Mouse (Mus musculus) erythroblast, adult 5-6 weeks (primary cell): ENCODE data around the gene Cd83. TPM values are rescaled to one million over a fixed set of nuclear protein-coding genes. Genes with fewer than 3 reads are reported as not detected.

Experiments
- ATAC-seq: replicated peaks from 2 replicates; pipeline ENCODE4 v1.8.0; 2016; ENCODE audit warnings: moderate number of reproducible peaks, mild to moderate bottlenecking, moderate TSS enrichment, inconsistent platforms; ENCODE audit not compliant: poor library complexity, low FRiP score, severe bottlenecking
- total RNA-seq, 2 experiments: library from RNA; stranded (forward) in 1 of 2; stranded (reverse) in 1 of 2; fragments of 150-400 nt in 1 of 2; fragments of 200-764, 138-1000 nt in 1 of 2; gene quantifications; 2 replicates each; pipeline versions ENCODE4 v1.2.3 to v1.2.4; 2015 to 2017; ENCODE audit warnings: low replicate concordance in 2 of 2

Gene Cd83
- total RNA-seq, 2 experiments from 2014 or later, result 0.77 TPM; not detected in 1

DNA sequence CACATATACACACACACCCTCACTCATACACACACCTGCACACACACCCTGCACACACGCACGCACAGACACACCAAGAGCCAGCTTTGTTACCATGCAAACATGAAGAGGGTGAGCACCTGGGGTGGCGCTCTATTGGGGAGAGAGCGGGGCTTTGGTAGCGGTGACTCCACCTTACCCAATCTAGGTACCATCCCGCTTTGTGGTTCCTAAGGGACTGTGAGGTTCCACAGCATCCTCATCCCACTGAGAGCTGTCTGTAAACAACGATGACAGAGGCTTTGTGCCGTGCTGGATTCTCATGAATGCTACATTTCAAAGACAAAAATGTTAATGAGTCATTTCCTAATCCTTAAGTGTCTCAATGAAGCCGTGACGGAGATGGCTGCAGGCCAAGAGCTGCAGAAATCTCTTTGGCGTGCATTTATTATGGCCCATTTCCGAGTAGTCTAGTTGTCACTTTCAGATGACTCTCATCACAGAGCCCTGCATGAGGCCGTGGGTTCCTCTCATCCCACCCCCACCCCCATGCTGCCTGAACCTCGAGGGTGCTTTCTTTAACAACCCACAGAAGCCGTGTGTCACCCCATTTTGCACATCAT, 10.5 kb upstream of the Cd83 start:
- ATAC-seq, result no peak

DNA sequence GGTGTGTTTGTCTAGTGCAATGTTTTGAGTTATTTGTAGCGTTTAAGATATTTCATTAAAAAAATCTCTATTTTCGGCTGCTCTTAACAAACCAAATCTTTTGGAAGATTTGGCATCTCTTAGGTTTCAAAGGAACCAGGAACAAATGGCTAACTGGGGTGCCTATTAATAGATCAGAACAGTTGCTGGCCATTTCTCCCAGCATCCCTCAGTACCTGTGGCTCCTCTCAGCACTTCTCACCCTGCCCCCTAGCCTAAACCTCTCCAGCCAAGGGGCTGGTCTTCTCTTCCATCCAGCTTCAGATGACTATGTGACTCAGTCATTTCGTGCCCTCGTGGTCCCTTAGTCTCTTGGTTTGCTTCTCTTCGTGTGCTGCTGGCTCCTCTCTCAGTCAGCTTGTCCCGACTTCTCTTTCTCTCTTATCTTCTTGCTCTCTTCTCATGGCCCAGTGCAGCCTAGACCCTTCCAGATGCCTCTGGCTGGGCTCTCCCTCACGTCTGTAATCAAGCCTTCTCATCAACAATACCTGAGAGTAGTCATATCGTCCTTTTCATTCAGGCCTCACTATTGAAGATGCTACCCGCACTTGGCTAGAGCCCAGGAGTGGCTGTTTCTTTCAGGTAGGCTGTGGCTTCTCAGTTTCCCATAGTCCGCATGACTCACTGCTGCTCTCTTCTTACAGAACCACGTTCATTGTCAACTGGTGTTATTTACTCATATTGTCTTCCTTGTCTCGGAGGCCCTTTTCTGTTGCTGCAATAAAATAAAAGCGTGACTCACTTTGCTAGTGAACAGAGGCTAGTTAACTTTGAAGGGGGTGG, 9.8 kb upstream of the Cd83 start:
- no peak for ATAC-seq

DNA sequence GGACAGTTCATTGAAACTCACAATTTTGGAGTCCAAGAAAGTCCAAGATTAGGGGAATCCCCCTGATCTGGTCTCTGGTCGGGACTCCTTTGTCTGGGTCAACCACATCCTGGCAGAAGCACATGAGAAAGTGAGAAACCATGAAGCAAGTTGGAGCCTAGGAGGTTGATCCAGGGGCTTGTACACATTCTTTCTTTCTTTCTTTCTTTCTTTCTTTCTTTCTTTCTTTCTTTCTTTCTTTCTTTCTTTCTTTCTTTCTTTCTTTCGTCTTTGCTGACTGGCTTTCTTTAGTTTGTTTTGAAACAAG, 9.2 kb upstream of the Cd83 start:
- ATAC-seq, result no peak

DNA sequence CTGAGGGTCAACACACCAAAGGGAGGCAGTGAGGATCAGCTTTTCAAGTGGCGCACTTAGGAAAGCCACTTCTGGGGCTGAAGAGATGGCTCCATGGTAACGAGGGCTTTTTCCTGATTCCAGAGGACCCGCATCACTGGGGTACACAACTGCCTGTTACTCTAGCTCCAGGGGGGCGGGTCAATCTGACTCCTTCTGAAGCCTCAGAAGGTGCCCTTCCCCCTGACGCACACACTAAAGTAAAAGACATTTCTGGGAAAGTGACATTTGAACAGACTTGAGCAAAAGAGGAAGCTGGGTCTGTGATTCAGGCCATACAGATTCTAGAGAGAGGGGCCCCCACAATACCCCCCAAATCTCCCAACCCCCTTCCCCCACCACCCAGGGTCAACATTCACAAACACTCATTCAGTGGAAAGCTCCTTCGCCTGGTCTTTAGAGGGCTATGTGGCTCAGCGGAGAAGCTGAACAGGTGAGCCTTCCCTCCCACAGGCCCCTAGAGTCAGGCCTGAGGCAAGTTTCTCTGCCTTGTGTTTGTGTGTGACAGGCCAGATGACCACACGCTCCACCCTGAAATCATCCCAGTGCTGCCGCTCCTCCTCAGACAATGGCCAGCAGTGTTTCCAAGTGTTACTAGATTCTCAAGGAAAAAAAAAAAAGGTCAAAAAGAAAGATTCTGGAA, 7.1 kb upstream of the Cd83 start:
- no peak for ATAC-seq

DNA sequence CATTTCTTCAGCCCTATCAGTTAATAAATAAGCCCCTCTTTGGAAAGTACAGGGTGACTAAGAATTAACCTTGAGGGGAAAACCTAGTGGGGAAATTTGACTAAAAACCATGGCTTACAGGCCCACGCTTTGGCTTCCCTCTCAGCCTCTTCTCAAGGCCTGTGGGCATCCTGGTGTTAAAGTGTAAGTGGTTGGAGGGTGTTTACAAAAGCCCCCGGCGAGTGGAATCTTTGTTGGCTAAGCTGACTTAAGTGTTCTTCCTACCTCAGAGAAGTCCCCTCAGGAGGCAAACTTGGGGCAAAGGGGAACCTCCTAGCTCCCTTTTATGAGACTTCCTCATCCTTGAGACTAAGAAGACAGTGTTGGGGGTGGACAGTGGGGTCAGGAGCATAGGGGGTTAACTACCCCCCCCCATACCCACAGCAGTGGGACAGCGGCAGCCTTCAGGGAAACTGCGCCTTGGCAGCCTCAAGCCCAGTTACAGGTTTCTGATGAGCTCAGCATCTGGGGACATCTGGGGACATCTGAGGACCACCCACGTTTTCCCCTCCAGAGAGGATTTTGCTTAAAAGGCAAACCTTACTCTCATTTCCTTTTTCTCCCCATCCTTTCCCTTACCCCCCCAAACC, 6.4 kb upstream of the Cd83 start:
- ATAC-seq, result no peak

DNA sequence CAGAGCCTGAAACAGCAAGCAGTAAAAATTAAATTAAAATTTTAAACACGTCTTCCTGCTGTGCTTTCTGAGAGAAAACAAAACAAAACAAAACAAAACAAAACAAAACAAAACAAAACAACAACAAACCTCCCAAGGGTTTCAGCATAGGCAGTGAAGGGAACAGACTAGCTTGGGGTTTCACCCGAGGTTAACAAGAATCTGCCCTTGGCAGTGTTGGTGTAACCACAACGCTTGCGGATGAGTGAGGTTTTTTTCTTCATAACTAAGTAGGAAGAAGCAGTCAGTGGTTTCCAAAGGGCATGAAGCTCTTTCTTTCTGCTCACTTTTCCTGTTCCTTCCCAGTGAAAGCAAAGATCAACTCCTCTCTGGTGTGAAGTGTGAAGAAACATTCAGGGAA, 5.6 kb upstream of the Cd83 start:
- no peak for ATAC-seq

DNA sequence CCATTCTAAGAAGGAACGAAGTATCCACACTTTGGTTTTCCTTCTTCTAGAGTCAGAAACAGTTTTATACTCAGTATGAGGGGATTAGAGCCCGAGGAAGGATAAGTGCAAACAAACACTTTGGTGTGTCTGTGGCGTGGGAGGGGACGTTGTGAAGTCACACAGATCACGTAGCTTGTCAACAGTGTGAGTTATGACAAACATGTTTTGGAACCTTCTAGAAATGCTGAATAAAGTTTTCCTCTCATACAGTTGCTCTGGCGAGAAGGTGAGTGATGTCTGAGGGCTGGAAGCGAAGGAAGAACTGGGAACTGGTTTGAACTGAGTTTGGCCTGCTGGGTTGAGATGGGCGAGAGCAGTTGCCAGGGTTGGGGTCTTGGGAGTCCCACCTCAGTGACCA, 4.5 kb upstream of the Cd83 start:
- ATAC-seq, result no peak

DNA sequence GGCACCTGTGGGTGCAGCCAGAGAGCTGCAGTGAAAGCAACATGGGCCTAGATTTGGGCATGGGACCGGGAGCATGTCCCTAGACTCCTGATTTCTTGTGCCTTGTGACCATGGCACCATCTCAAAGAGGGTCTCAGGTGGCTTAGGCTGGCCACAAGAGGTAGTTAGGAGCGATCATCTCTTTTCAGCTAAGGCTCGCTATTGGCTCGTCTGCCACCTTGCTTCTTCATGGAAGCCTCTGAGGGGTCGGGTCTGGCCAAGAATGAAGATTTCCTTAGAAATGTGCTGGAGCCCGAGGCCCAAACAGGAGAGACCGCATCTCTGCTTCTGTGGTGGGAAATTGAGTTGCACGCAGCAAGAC, 1.1 kb downstream of the Cd83 start:
- ATAC-seq, result no peak

DNA sequence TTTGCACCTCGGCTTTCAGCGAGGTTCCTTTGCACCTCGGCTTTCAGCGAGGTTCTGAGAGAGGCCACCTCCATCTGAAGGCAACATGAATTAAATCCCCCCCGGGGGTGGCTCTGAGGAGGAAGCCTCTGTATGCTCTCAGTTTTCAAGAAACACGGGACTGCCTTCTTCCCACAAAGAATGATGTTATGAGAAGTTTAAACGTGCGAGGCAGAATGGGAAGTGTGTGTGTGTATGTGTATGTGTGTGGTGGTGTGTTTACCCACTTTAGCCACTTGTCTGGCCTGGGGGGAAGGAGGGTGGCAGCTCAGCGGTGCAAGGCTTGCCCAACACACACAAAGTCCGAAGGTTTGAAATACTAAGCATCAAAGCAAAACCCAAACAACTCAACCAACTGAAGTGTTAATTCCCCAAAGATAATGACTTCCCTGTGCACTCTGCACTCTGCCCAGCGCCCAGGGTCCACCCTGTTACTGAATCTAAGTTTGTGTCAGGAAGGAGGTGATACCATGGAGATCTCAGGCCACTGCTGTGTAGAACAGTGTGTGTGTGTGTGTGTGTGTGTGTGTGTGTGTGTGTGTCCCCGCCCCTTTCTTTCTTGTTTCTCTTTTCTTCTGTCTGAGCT, 1.7 kb downstream of the Cd83 start:
- ATAC-seq, result no peak

DNA sequence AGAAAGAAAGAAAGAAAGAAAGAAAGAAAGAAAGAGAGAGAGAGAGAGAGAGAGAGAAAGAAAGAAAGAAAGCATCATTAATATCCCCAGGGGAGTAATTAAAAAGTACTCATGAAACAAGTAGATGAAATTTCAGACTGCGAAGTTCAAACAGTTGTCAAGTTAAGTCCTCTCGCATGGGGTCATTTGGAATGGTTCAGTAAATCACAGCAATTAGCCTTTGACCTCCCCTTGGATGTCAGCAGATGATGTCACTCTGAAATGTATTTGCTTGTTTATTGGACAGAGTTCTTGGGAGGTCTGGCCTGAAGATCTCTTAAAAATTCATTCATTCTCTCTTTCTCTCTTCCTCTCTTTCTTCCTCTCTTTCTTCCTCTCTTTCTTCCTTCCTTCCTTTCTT, 2.7 kb downstream of the Cd83 start:
- ATAC-seq, result no peak

DNA sequence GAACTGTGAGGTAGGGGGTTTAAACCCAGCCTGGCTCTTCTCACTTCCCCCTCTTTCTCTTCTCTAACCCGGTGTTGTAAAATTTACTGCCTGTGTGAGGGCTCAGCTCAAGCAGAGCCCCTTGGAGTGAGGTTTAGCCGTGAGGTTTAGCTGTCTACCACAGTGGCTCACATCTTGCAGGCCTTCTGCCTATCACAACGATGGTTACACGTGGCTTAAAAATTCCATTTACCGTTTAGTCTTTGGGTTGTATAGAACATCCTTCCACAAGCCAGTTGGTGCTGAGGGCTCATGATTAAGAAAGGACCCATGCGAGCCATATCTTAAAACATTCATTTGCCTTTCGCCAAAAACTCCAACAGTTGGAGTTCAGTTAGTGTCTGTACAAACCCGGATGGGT, 3.5 kb downstream of the Cd83 start:
- ATAC-seq, result no peak

DNA sequence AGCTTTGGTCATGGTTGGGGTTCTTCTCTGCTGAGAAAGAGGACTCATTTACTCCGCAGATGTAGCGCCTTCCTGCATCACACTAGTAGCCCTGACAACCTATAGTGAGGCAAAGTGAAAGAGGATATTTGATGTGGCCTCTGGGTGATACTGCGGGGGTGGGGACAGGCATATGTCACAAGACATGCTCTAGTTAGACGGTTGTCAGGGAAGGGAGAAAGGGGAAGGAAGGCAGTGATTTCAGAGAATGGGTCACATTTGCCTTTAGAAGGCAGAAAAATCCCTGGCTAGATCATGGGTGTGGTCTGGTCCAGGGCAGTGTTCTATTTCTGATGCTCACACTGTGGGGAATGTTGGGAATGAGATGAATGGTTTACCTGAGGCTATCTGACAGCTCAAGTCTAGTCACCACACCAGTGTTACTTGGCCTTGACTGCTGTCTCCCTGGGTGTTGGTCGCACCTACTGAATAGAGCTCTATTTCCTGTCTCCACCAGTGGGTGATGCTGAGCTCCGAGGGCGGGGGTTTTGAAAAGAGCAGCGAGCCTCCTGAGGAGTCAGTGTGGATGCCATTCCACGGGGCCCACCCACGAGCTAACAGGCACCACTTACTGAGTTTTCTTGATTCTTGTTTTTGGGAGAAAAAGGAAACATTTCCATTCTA, 4.5 kb downstream of the Cd83 start:
- no peak for ATAC-seq

DNA sequence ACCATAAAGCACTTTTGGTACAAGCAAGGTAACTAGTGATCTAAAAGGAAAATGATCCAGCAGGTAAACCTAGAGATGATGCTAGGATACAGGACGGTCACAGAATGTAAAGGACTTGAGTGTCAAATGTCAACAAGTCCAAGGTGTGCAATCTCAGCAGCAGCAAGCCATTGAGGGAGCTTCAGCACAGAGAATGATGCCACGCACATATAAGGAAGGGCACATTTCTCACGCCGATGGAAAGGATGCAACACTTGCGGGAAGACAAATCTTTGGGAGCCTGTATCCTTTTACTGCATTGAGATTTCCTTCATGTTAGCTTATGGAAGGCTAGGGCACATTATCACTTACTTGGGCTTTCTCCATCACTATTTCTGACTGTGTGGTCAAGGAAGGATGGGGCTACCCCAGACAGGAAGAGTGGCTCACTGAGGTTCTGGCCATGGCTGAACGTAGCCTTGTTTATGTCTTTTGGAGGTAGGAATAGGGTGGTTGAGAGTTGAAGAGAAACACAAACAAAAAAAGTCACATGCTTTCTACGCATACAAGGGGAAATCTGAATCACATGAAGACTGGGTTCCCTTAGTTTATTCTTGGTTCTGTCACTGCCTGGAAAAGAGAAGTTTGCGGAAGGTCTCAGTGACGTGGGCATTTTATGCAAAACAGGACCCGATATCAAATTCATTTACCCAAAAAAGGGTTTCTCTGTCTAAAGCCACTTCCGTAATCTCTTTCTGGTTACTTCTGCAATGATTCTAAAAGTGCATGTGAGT, 5.8 kb downstream of the Cd83 start:
- no peak for ATAC-seq

DNA sequence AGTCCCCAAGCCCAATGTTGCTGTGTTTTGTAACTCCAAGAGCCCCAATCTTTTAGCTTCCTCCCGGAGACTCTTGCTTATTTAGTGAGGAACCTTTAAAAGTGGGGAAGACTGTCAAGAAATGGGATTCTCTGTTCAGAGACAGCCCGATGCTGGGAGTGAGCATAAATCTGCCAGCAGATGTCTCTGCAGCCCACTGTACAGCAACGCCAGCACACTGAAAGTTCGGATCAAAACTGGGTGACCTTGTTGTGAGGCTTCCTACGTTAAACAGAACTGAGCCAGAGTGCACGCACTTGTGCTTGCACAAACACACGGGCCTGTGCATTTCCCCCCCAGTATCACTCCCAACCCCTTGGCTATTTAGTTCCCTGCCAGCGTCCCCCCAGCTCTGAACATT, 10.8 kb downstream of the Cd83 start:
- no peak for ATAC-seq

DNA sequence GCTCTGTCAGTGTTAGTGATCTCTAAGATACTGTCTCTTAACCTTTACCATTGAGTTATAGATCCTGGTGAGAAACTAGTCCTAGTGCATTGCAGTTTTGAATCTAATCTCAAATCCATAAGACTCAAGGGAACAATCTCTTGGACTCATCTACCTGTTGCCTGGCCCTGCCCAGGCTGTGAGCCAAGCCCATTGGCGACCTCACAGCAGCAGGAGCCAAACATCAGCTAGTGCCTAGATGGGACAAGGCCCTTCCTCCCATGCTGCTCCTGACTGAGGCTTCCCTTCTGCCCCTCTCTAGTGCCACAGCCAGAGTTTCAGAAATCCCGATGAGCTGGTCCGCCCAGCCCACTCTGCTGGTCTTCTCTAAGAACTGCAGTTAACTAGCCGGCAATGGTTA, 14.1 kb downstream of the Cd83 start:
- ATAC-seq, result no peak

DNA sequence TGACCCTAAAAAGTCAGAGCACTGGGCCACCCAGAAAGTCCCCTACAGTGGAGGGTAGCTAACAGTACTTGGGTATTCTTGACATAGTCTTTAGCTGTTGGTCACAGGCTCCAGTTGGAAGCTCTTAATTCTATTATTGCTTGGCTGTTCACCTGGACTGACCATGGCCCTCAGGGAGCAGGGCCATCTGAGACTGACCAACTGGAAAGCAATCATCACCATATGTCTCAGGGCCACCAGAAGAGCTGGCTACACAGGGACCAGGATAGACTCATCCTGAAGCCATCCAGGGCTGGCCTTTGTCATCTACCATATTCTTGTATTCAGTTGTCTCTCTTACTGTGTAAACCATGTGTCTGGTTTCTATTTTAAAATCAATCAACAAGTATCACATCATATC, 15.6 kb downstream of the Cd83 start:
- ATAC-seq, result no peak

DNA sequence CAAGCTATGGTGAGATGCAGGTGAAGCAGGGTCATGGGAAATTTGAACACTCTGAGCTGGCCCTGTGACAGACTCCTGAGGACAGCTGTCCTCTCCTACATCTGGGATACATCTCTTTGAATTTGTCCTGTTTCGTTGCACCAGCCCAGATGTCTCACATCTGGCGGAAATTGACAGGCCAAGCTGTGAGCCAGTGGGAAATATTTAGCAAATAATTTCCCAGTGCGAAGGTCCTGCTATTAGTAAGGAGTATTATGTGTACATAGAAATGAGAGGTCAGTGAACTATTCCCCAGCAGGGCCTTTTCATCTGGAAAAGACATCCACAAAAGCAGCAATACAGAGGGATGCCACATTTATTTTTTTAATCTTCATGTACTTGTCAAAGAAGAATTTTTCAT, 17.4 kb downstream of the Cd83 start:
- no peak for ATAC-seq

DNA sequence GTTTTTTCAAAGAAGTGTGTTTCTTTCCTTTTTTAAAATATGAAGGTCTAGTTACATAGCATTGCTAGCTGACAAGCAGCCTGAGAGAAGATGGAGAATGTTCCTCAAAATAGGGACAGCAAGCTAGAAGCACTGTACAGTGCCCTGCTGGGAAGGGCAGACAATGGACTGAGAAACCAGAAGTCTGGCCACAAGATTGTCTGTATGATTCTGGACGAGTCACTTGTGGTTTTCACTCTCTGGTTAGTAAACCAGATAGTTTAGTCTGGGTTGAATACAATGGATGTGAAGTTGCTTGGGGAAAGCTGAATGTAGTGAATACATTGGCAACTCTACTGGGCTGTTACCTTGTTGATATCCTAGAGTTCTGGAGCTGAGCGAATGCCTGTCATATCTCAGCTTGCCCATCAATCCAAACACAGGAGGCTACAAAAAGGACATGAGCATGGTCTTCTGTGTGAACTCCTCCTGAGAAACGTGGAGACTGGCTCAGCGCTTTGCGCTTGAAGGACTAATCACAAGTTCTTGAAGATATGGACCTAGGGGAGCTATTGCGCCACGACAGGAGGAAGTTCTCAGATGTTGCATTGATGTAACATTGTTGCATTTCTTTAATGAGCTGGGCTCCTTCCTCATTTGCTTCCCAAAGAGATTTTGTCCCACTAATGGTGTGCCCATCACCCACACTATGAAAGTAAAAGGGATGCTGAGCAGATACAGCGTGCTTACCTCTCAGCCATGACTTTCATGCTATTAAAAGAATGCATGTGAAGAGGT, 18.0 kb downstream of the Cd83 start:
- ATAC-seq, result no peak

DNA sequence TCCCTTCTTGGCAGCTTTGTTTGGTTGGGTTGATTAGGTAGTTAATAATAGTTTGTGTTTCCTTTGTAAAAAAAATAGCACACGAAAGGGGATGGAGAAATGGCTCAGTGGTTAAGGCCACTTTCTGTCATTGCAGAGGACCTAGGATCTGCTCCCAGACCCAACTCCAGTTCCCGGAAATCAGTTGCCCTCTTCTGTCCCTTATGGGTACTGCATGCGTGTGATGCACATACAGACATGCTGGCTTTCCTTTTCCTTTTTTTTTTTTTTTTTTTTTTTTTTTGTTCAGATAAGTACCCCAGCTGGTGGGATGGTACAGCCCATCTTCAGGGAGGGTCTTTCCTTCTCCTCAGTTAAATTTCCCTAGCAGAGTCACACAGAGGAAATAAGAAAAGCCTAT, 20.1 kb downstream of the Cd83 start:
- ATAC-seq, result no peak
